Mouse (Mus musculus) left cerebral cortex, postnatal 14 days (tissue): ENCODE results near the gene Ranbp10. TPM values are rescaled to one million over a fixed set of nuclear protein-coding genes. Genes with fewer than 3 reads are reported as not detected.

Experiments
- DNase-seq, 2 experiments: peaks; one replicate each; pipeline ENCODE4 v3.0.0; 2021 to 2022; ENCODE audit warnings: low spot score in 2 of 2, mixed read lengths in 1 of 2
- intact Hi-C: fragments of 180-260 bp; cut with DNase I; formaldehyde crosslinking; loops from one replicate; pipeline ENCODE4 v1.15.1; 2025
- total RNA-seq, 2 experiments: library from RNA; stranded (reverse); gene quantifications; 2 replicates each; pipeline ENCODE4 v1.2.3; 2021

Ranbp10 gene
- total RNA-seq, 2 experiments from 2014 or later = 24.6 to 26.4 TPM

DNA sequence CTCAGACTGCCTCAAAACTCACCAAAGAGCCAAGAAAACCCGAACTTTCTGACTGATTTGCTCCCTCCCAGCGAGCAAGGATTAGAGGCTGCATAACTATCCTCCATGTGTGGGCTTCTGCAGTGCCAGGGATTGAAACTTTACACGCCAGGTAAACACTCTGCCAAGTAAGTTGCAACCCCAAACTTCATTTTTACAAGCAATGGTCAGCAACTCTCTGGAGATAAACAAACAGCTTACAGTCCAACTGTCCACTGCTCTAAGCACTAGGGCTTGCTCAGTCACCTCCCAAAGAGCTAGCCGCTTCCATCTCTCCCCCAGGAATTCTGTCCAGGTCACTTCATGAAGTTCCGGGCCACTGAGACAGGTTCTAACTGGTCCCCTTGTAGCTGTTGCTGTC is 28.7 kb downstream of the Ranbp10 start:
- intact Hi-C loops = no loop called here

GRCm38 (mm10) chr8:105795785-105796184 is 31.4 kb downstream of the Ranbp10 start:
- intact Hi-C loops = no loop called here
- DNase-seq = no peak

More for the DNA sequence above, 28.7 kb downstream of the Ranbp10 start:
- DNase-seq = no peak

- intact Hi-C loops = no loop called here
- DNase-seq = no peak
Observed at GRCm38 (mm10) chr8:105794009-105794598, 33.0 kb downstream of the Ranbp10 start.

GRCm38 (mm10) chr8:105793331-105793730 is 33.8 kb downstream of the Ranbp10 start:
- no peak for DNase-seq
- intact Hi-C loops = no loop called here

DNA sequence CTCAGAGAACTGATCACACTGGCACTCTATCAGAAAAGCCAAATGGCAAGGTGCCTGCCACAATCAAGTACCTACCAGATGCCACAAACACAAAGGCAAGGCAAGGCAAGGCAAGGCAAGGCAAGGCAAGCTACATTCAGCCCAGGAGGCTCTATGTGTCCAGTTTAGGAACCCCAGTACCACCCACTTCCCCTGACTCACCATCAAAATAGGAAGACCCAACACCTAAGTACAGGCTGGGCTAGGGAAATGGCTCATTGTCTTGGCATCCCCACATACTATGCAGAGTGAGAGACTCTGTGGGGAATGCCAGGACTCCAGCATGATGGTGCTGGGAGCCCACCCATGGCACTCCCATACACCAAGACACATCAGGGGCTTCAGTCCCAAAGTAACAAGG is 37.5 kb downstream of the Ranbp10 start:
- DNase-seq = no peak
- intact Hi-C loops = no loop called here

DNA sequence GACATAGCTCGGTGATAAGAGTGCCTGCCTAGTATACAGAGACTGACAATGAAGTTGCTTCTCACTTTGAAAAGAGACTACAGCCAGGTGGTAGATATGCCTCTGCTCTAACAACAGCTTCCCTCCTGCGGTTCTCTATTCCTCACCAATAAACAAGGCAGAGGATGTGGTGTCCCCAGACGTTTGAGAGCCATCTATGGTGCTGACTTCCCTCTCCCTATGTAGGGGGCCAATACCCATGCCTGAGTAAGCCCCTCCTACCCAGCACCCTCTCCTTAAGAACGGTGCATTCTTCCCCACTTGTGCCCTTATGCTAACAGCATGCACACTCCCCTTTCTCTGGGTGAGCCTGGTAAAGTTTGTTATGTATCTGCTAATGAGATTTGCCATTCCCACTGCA is 38.2 kb downstream of the Ranbp10 start:
- no peak for DNase-seq
- intact Hi-C loops = no loop called here

- intact Hi-C loops = no loop called here
- peak; percentile 35 to 40 for DNase-seq
Observed at GRCm38 (mm10) chr8:105788241-105788640, 38.9 kb downstream of the Ranbp10 start.

GRCm38 (mm10) chr8:105780298-105780697 is 46.9 kb downstream of the Ranbp10 start:
- intact Hi-C loops = no loop called here
- DNase-seq = no peak

DNA sequence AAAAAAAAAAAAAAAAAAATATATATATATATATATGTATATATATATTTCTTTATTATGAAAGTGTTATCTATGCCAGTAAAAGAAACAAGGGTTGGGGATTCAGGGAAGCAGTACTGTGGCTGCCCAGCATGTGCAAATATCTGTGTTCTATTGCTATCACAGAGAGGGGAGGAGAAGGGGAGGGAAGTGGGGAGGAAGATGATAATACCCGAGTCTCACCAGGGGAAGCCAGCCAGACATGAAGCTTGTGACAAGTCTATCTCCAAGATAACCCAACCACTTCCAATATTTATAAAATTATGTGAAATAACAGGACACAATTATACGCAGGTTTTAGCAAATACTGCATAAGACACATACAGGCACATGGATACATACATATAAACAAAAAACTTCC is 49.3 kb downstream of the Ranbp10 start:
- intact Hi-C loops = no loop called here
- DNase-seq = no peak

- intact Hi-C loops = no loop called here
Observed at GRCm38 (mm10) chr8:105774498-105774897, 52.7 kb downstream of the Ranbp10 start.

GRCm38 (mm10) chr8:105773441-105773861 is 53.7 kb downstream of the Ranbp10 start:
- no peak for DNase-seq
- intact Hi-C loops = no loop called here

More at GRCm38 (mm10) chr8:105774498-105774897, 52.7 kb downstream of the Ranbp10 start:
- DNase-seq = peak in 1 of 2 experiments; percentile 12

DNA sequence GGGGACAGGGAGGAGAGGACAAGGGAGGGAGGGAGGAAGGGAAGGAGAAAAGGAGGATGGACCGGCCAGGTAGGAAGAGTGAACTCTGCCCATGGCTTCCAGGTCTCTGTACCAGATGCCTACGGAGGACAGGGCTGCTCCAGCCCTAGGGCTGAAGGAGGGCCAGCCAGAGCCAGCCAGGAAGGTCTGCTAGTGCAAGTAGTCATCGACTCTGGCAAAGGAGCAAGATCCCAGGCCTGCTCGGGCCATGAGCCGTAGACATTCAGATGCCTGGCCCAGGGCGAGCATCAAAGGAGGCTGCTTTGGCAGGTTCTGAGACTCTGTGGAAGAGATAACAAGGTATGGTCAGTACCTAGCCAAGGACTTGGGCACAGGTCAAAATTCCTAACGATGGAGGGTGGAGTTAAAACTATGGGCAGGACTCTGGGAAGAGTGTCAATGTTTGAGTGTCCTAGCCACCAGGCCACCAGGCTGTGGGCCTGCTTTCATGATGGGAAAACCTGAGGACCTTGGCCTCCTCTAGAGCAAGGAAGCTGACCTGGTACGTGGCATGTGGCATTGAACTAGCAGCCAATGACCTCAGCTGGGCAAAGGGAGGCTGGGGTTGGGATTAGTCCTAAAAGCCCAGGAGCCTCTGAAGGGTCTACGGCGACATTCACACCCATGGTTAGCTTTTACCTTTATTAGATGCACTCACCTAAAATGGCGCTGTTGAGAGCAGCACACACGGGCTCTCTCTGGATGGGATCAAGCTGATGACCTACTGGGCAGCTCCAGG is 55.6 kb downstream of the Ranbp10 start:
- intact Hi-C loops = no loop called here
- DNase-seq = no peak

GRCm38 (mm10) chr8:105770609-105771008 is 56.5 kb downstream of the Ranbp10 start:
- DNase-seq = peak in 1 of 2 experiments; percentile 19
- intact Hi-C loops = no loop called here

DNA sequence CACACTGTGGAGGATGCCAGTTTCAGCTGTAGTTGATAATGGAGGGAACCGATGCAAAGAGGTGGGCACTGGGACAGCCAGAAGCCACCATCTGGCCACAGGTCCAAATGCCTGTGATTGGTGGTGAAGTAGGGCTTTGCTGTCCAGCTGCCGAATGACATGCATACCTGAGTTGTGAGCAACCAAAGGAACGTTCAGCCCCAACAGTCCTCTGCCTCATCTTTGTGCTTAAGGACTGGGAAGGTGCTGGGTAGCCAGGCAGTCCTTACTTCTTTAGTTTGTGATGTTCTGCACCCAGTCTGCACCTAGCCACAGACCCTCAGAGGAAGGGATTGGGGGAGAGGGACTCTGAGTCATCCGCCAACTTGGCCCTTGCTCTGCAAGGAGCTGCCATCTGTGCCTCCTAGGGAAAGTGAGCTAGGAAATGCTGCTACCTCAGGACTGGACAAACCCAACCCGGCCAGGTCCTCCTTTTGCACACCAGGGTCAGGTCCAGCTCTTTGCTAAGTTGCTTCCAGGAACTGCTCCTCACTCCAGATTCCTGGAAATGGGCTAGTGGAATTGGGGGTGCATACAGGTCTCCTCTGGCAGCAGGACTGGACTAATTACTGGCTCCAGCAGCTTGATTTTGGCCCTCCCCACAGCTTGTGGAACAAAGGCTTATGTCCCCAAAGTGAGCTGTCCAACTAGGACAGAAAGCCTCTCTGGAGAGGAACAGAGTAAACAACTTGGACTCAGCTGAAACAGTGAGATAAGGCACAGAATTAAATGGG is 58.5 kb downstream of the Ranbp10 start:
- intact Hi-C loops = no loop called here
- no peak for DNase-seq

DNA sequence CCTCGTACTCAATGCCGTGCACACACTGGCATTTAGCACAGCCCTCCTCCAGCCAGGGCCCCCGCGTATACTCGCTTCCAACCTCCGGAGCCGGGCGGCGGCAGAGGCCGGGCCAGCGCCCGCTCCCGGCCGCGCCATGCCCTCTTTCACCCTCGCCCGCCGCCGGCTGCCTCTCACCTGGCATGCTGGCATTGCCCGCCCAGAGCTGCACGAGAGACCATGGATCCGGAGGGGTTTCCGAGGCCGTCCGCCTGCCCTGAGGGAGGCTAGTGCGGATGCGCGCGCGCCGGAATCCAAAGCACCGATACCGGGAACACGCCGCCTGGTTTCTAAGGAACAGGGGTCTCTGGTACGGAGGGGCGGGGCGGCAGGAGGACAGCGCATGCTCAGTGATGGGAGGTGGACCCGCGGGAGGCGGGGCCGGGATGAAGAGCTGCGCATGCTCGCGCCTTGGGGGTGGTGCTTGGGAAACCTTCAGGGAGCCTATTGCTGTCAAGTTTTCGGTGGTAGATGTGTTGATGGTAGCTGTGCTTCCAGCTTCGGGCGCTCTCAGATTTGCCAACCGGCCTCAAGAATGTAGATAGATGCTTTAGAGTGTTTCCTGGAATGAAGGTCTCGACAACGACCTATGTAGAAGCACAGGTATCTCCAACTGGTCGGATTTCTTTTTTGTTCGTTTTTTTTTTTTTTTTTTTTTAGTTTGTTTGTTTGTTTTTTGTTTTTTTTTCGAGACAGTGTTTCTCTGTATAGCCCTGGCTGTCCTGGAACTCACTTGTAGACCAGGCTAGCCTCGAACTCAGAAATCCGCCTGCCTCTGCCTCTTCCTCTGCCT is 68.7 kb downstream of the Ranbp10 start, which contains the start of gene Gfod2:
TSS of gene Gfod2 (minus strand) at position 388 of the 832 bp plus-strand sequence.
- intact Hi-C loops = no loop called here
- DNase-seq = peak; percentile 97

- intact Hi-C loops = no loop called here
- no peak for DNase-seq
Observed at GRCm38 (mm10) chr8:105757796-105758276, 69.3 kb downstream of the Ranbp10 start.

GRCm38 (mm10) chr8:105754688-105755087 is 72.5 kb downstream of the Ranbp10 start:
- intact Hi-C loops = no loop called here
- DNase-seq = no peak

DNA sequence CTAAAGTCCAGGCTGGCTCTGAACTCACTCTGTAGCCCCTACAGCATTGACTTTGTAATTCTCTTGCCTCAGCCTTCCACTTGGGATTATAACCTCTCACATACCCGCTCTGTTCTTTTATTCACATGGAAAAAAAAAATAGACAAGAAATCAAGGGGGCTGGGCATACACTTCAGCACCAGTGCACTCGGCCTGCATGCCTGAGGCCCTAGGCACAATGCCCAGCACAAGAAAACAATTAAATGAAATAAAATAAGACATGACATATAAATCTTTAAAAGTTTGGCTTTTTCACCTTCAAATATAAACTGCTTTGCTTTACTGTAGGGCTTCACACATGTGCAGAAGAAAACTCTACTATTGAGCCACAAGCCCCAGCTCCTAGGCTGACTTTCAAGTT is 73.2 kb downstream of the Ranbp10 start:
- intact Hi-C loops = no loop called here
- DNase-seq = no peak

GRCm38 (mm10) chr8:105750606-105751005 is 76.5 kb downstream of the Ranbp10 start:
- peak; percentile 54 to 55 for DNase-seq
- intact Hi-C loops = no loop called here
